Mouse (Mus musculus) gonadal fat pad, adult 2 months (tissue): ENCODE measurements around the gene Rnf150. TPM values are rescaled to one million over a fixed set of nuclear protein-coding genes. Genes with fewer than 3 reads are reported as not detected.

Experiments used
- polyA plus RNA-seq: library from polyadenylated mRNA; depleted of rRNA; stranded (reverse); fragments of >200 nt; gene quantifications from 2 replicates; pipeline ENCODE4 v1.2.3, GENCODE M21; 2012; rRNA removed

The Rnf150 gene
- polyA plus RNA-seq, 1 experiment: 2.6 TPM

Other genes starting within 250 kb of the Rnf150 start
- 19.0 and 20.1 TPM in 2 replicates for gene Zfp330, start 89.2 kb upstream of the Rnf150 start, polyA plus RNA-seq